Mouse (Mus musculus) testis, adult 10 weeks (tissue): ENCODE measurements around the gene Pcdh7. TPM values are rescaled to one million over a fixed set of nuclear protein-coding genes. Genes with fewer than 3 reads are reported as not detected.

Source experiments
- polyA plus RNA-seq: library from polyadenylated mRNA; stranded (reverse); fragments of 350-450 nt; fragmentation: Illumina TruSeq; extraction: RNeasy Lipid Tissue Mini Kit (QIAGEN cat#74804); gene quantifications from one replicate; pipeline ENCODE4 v1.2.3, GENCODE M21; 2014; ENCODE audit warnings: low read depth, low replicate concordance

Pcdh7 gene
- 1.8 TPM for polyA plus RNA-seq

GRCm38 (mm10) chr5:57717906-57718875 lies at the start of gene Pcdh7:
TSS of gene Pcdh7 (plus strand) at chr5:57717967.

